Mouse (Mus musculus) embryonic fibroblast, embryonic 13.5 days (primary cell): ENCODE measurements around the gene Brd3.

Experiments
- CTCF ChIP-seq: IDR thresholded peaks from 2 replicates; pipeline ENCODE4 v1.5.1; 2011; ENCODE audit warnings: mild to moderate bottlenecking, control low read depth, low read length, moderate library complexity, borderline replicate concordance; ENCODE audit not compliant: insufficient read depth
- POLR2A ChIP-seq: IDR thresholded peaks from 2 replicates; pipeline ENCODE4 v1.6.1; 2011; ENCODE audit warnings: low read depth, mild to moderate bottlenecking, control low read depth, low read length, moderate library complexity

- TF ChIP-seq CTCF (no peak), POLR2A (no peak)
Observed at GRCm38 (mm10) chr2:27556921-27557320, 49.5 kb upstream of the Brd3 start.
